Mouse (Mus musculus) adrenal gland, adult 2 months (tissue): Measurements from ENCODE around the gene Sec22b. TPM values are rescaled to one million over a fixed set of nuclear protein-coding genes. Genes with fewer than 3 reads are reported as not detected.
A peak's percentile ranks its signal among the peaks of the same experiment; 100 is the strongest.

Experiments used
- DNase-seq: peaks from one replicate; pipeline ENCODE4 v3.0.0; 2021
- polyA plus RNA-seq: library from polyadenylated mRNA; depleted of rRNA; stranded (reverse); fragments of >200 nt; gene quantifications from 2 replicates; pipeline ENCODE4 v1.2.3, GENCODE M21; 2012
- total RNA-seq, 2 experiments: library from RNA; stranded (reverse); gene quantifications; 2 replicates each; pipeline ENCODE4 v1.2.3; 2021

Gene Sec22b
- total and polyA plus RNA-seq, 3 experiments = 21.4 to 160 (median 98.8) TPM

DNA sequence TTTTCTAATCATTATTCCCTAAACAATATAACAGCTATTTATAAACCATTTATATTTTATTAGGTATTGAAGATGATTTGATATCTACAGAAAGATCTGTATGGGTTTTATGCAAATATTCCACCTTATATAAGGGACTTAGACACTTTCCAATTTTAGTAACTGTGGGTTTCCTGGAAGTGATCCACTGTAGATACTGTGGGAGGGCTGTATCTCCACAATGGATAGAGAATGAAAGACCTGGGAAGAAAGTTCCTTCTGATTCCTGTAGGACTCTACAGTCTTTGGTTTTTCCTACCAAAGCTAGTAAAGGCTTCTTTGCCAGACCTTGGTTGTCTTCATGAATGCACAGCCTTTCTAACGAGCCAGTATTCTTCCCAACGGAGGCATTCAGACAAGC, 8.7 kb downstream of the Sec22b start:
- no peak for DNase-seq

DNA sequence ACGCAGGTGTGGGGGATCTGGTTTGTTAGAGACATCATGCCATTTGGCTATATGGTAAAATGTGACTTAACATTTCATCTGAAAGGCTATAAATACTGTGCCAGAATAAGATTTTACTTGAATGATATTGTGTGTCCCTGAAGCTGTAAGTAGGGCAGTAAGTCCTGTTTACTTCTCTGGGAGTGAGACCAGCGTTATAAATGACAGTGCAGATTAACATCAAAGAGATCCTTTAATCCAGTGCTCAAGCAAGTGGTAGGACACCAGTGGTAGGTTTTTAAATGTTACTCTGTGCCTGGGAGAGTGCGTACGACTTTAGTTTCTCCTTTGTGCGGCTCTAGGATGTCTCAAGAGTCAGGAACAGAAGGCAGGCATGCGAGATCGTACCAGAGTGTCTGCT, 10.1 kb downstream of the Sec22b start:
- no peak for DNase-seq

DNA sequence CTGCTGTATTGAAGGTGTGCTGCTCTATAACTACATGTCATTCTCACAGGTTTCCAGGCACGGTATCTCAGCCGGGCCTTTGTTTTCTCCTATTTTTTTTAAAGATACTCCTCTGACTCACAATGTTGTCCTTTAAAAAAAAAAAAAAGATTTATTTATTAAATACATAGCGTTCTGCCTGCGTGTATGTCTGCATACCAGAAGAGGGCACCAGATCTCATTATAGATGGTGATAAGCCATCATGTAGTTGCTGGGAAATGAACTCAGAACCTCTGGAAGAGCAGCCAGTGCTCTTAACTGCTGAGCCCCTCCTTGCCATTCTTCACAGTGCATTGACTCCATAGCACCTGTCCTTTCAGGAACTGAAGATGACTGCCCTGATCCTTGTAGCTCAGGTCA, 14.1 kb downstream of the Sec22b start:
- DNase-seq = no peak

DNA sequence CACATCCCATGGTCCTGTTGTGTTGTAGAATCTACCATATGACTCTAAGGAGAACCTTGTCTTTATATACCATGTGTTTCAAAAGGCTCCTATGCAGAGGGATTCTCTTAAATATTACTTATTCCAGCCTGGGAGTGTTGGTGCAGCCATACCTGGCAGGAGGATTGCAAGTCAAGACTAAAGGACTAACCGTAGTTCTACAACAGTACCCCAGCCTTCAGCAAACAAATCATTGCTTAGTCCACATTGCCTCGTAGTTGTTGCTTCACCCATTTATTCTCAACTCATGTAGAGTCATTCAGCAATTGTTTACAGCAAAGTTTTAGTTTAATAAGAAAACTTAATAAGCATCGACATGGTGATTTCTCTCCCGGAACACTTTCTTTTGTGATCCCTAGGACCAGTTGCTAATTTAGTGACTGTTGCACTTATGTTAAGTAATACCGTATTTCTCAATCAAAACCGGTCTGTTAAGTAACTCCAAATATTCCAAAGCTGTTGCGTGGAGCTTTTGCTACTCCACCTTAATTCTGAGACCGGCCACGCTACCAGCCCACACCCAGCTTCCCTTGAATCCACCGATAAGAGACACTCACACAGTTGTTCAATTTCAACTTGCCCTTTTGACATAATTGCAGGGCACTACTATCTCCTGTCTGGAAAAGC, 18.0 kb downstream of the Sec22b start:
- no peak for DNase-seq

DNA sequence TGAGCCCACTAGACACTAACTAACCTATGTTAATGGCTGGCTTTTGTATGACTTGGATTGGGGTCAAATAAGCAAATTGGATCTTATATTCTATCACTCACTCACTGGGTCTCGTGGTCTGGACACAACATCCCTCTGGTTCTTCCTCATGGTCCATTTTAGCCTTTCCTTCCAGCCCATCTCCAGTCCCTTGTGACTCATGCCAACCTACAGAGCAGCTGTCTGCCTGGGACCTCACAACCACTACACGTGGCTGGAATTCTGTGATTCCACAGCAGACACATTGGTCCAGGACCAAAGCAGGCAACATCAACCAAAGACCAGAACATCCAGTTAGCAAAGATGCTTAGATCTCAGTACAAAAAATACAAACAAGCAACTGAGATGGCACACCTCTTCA, 24.3 kb downstream of the Sec22b start:
- no peak for DNase-seq

DNA sequence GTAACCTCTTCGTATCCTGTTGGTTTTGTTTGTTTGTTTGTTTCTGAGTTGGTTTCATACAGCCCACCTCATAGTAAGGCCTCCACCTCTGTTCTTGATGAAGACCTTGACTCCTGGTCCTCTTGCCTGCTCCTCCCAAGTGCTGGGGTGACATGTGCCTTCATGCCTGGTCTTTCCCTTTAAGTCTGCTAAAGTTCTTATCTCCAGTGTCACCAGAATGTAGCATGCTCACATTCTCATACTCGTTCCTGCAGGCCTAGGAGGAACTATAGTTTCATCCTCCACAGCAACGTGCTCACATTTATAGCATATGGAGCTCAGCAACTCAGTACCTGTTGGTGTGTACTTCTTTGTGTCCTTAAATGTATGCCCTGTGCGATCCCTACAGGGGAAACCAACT, 26.3 kb downstream of the Sec22b start:
- no peak for DNase-seq

DNA sequence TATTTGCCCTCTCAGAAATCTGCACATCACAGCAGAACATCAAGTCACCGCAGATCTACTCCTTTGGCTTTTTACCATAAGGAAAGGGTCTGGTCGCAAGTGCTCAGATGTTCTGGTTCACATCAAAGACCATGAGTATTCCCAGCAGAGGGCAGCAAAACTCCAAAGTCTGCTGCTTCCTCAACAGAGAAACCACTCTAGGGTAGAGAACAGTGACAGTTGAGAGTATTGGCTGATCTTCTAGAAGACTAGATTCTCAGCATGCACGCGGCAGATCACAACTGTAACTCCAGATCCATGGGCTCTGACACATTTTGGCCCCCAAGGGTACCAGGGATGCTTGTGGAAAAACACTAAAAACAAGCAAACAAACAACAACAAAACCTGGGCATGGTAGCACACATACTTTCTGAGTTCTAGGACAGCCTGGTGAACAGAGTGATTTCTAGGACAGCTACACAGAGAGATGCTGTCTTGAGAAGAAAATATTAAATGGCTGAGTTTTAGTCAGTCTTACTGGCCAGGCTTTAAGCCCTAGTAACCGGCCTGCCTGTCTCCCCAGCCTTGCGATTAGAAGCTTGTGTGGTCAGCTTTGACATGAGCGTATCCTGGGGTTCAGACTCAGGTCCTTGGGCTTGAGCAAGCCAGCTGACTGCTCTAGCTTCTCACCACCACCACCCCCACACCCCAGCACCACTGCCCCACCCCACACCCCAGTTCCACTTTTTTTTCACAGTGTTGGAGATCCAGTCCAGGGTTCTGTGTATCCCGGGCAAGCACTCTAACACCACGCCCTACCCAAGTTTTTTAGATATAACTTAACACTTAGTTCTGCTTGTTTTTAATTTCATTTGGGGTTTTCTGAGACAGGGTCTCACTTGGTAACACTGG, 28.2 kb downstream of the Sec22b start:
- peak; percentile 68 for DNase-seq

DNA sequence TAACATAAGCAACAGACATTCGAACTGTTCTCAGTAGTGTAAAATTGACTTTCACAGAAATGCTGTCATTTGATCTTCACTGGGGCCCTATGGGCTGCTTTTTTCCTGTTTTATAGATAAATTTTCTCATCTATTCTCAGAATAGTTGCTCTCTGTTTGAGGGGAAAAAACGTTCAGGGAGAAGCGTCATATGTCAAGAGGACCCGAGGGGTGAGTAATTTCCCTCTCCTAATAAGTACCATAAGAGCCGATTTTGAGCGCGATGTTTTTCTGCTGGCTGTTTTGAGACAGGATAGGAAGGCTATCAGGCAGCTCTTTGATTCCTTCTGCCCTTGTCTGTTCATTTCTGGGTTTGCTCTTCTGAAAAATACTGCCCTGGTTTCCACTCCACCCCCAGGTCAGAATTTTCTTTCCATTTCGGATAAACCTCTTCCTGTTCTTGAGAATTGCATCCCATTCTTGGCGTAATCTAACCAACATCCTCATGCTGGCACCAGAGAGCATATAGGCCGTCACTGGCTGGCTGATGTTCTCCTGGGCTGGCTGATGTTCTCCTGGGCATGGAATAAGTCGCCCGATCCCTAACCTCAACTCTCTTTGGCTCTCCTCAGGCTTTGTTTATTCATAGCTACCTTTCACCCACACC, 29.3 kb downstream of the Sec22b start:
- no peak for DNase-seq

DNA sequence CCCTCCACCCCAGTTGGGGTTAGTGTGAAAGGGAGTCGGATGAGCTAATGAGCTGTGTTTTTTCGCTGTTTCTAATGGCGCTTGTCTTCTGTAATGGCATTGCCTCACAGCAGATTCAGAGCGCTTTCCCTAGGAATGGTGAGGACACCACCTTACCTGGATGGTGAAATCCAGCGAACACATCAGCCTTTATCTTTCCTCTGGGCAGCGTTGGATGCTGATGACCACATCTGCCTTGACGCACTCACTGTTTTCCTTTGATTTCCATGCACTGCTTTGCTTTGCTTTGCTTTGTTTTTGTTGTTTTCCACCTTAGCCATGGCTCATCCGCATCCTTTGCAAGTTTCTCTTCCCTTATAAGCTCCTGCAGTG, 29.8 kb downstream of the Sec22b start:
- DNase-seq = no peak

DNA sequence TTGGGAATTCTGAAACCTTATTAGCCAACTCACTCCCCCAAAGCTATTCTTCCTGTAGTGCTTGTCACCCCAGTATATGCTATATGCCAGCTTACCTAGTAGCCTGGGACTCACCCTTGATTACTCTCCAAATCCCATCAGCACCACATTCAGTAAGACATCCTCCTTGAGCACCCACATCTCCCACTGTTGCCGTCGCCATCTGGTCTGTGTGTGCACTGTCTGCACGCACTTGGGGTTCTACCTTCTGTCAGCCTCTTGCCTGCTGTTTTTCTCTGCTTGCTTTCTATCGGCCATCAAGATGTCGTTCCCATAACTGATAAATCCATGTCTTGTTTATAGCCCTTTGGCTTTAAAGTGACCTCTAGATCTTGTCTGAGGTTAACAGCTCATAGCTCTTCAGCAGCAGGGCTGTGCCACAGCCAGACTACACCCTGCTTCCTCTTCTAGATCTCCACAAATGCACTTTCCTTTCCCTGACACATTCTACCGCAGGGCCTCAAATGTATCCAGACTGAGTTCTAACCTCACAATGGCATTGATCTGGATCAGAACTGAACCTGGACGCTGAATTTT, 30.4 kb downstream of the Sec22b start:
- DNase-seq = no peak

DNA sequence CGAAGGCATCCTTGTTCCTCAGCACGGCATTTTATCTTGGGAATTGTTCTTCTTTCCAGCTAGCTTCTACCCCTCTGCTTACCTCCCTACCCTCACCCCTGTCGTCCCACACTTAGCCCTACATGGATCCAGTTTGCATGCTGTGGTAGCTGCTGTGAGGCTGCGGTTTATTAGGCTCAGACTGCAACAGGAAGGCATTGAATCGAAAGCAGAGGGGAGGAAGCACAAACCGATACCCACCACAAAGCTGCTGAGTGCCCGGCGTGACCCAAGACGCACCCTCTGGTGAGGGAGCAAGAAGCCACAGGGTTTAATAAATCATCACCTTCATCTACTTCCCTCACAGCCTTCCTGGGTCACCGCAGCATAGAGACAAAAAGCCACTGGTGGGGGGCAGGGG, 31.1 kb downstream of the Sec22b start:
- peak; percentile 19 for DNase-seq

DNA sequence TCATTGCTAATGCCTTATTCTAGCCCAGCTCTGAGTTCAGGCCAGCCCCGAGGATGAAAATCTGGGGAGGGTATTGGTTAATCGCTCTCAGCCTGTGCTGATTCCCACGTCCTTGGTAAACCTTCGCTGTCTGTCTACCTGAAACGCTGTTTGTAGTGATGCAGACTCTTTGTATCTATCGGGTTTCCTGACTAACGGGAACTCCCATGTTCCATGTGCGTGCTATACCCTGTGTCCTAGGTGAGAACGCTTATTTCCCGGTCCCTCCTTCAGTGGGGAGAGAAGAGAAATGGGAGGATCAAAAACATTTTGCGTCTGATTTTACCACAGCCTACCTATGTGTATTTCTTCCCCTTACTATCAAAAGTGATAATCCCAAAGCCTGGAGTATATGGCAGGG, 31.8 kb downstream of the Sec22b start:
- no peak for DNase-seq

DNA sequence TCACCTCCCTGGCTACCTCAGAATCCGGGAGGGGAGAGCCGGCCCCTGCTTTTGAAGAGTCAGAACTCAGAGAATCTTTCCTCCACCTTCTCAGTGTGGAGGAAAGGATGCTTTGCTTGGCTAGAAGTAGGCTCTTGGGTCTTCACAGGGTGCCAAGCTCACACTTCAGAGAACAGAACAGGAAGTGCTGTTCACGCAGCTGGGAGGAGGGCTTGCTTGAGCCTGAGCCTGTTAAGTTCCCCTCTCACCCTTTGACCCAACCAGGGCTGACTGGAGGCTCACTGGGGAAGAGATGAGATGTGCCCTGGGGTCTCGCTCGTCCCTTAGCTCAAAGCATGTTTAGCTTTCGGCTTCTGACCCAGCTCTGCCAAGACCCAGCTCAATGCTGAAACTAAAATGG, 32.3 kb downstream of the Sec22b start:
- no peak for DNase-seq

DNA sequence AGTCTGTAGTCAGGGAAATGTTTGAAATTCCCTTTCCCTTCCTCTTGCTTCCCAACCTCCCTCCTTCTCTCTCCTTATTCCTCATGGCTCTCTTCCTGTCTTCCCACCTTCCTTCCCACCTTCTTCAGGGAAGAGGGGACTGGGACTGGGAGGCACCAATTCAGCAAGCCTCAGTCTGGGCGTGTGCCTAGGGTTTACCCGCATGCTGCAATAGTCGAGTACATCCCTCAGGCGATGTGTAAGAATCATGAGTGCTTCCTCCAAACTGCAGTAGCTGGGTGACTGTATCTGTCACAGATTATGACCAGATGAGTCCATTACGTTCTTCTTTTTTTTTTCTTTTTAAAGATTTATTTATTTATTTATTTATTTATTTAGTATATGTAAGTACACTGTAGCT, 32.8 kb downstream of the Sec22b start:
- DNase-seq = no peak

DNA sequence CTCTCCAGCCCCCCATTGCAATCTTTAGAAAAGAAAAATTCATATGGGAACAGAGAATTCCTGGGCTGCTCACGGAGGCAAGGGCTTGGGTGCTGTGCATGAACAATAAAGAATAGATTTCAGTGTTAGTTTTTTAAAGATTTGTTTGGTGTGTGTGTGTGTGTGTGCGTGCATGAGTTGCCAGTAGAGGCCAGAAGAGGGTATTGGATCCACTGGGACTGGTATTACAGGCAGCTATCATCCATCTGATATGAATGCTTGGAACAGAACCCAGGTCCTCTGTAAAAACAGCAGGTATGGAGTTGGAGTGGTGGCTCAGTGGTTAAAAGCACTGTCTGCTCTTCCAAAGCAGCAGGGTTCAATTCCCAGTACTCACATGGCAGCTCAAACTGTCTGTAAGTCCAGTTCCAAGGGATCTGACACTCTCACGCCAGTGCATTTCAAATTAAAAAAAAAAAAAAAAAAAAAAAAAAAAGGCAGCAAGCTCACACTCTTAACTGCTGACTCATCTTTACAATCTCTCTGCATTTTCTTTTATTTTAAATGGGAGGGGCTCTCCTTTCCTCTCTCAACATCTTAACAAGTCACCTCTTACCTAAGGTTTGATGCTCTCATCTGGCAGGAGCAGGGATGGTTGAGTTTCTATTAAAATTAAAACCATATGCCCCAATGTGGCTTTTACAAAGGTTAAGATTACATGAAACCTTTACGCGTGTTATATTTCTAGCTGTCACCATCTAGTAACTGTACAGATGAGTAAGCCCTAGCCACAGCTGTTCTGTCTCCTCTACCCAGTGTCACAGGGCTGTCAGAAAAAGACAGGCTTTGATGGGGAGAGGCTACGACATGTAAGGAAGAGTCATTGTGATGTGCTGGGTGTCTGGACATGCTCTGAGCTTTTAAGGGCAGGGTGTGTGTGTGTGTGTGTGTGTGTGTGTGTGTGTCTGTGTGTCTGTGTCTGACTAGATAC, 33.6 kb downstream of the Sec22b start:
- DNase-seq = no peak

DNA sequence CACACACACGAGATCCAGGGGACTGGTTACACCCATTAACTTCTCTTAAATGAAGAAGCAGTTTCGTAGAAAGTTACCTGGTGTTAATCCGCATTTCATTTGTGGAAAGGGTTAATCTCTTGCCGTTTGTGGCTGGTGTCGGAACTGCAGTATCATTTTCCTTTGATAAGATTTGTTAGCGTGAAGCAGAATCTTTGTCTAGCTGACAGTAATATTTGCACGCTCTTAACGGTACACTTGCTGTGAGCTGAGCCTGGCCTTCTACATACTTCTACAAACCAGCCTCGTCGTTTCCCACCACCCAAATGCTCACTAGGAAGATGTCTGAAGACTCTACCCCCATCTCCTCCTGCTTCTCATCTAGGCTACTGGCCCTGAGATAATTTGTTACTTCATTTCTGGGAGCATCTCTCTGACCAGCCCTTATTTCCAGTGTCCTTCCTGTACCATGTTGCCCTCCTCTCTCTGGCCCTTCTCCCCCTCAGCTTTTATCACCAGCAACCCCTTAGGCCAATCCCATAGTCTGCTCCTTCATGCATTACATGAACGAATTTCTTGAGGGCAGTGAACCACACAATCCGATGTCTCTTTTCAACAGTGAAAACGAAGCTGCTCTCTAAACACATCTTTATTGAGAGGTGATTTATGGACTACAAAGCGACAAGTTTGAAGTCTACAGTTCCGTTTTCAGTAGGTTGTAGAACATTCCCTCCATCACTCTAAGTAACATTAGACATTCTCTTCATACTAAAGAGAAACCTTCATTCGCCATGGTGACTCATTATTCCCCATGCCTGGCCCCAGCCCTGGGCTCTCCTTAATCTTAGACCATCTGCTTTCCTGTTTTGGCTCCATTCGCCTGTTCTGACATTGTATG, 36.3 kb downstream of the Sec22b start:
- no peak for DNase-seq

DNA sequence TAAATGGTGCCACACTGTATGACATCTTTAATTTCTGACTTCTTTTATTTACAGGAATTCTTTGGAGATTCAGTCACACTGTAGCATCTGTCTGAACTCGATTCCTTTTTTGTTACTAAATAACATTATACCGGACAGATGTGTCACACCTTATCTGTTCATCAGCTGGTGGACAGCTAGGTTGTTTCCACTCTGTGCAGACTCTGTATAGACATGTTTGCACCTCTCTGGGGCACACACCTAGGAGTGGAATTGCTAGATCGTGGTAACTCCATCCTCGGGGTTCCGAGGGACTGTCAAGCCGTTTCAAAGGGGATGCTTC, 36.9 kb downstream of the Sec22b start:
- DNase-seq = no peak

DNA sequence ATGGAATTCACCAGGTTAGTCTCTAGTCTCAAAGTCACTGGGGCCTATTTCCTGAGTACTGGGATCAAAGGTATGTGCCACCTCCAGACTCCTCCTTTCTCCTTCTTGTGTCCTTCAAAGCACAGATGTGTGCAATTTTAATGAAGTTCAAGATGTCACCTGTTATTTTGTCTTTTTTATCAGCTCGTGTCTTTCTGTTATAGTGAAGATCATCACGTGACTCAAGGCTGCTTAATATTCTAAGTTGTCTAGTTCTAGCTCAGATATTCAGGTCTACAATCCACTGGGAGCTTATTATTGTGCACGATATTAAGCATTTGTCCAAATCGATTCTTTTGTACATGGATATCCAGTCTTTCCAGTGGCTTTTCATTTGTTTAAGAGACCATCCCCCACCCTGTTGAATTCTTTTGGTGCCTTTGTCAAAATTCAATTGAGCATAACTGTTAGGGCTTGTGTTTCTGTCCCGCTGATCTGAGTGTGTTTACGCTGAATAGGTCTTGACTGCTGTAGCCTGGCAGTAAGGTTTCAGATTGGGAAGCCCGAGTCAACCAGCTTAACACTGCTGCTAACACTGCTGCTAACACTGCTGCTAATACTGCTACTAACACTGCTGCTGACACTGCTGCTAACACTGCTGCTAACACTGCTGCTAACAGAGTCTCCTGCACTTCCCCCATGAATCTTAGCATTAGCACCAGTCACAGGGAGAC, 38.0 kb downstream of the Sec22b start:
- no peak for DNase-seq

DNA sequence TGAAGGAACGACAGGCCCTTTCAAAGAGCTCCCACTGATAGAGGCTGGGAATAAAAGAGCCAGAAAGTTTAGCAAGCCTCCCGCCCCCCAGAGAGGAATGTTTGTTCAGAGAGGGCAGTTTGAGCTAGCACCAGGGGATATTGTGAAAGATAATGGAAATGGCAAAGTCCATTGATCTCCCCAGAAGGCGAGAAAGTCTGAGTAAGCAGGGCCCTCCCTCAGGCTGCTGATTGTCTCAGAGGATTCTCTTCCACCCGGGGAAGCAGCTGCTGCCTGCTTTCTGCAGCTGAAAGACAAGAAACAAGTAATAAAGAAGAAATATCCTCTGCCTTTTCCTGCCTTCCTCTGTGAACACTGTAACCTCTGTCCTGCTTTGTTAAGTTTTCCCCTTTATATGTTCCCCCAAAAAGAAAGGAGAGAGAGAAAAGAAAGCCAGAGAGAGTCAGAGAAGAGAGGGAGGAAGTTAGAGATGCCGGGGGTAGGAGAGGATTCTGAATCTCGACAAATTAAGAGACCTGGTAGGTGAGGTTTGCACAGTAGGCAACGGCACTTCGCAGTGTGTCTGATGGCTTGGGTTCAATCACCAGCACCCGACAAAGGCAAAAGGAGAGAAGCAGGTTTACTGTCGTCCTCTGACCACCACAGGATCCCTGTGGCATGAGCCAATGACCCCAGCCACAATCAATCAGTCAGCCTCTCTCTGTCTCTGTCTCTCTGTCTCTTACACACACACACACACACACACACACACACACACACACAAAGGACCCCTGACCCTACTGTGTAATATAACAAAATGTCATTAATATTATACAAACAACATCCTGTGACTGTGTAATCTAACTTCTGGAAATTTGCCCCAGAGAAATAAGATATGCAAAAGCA, 38.9 kb downstream of the Sec22b start:
- DNase-seq = no peak
